Mouse (Mus musculus) spleen, embryonic (tissue): ENCODE measurements around the gene Clybl.

ENCODE experiments used
- CTCF ChIA-PET: fragments of 350-600 bp; sonication (Branson Sonifier 250); formaldehyde crosslinking; loops from one replicate; lab custom pipeline; 2022; lab: Charles Lee

The Clybl gene

GRCm38 (mm10) chr14:122300261-122300660 lies 118.8 kb downstream of the Clybl start:
- CTCF ChIA-PET, result no interaction called here

GRCm38 (mm10) chr14:122303821-122304220 lies 122.3 kb downstream of the Clybl start:
- CTCF ChIA-PET, result interaction anchor here (0.7 kb wide), 1 partner anchor 725 kb away, joined by 4 read pairs; no protein-coding TSS in a partner anchor

- CTCF ChIA-PET, result no interaction called here
These were observed 123.6 kb downstream of the Clybl start for GRCm38 (mm10) chr14:122305132-122305531.

DNA sequence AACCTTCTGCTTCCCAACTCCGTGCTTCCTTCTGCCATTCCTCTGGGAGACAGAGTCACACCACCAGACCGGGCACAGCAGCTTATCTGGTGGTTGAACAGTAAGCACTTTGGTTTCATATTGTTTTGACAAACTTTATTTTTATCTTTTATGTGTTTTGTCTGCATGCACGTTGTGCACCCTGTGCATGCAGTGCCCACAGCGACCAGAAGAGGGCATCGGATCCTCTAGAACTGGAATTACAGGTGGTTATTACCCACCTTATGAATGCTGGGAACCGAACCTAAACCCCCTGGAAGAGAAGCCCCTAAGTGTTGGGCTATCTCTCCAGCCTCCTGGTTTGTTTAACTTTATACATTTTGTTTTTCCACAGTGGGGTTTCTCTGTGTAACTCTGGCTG lies 130.9 kb downstream of the Clybl start:
- CTCF ChIA-PET, result no interaction called here

GRCm38 (mm10) chr14:122313328-122313727 lies 131.8 kb downstream of the Clybl start:
- CTCF ChIA-PET, result no interaction called here

DNA sequence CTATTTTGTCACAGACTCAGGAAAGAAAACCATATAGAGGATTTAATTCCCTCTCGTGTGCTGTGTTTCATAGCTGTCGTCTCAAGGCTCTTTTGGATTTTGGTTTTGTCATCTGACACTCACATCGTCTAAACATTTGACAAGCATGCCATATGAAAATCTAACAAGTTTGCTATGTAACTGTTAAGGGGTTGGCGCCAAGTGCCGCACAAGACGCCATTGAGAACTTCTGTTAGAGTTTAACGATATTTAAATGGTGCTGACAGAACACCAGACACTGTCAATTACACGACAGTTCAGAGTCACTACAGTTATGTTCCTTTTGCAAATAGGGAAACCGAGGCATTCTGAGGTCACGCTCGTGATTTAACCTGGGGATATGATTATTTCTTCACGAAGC lies 134.2 kb downstream of the Clybl start:
- CTCF ChIA-PET, result no interaction called here

DNA sequence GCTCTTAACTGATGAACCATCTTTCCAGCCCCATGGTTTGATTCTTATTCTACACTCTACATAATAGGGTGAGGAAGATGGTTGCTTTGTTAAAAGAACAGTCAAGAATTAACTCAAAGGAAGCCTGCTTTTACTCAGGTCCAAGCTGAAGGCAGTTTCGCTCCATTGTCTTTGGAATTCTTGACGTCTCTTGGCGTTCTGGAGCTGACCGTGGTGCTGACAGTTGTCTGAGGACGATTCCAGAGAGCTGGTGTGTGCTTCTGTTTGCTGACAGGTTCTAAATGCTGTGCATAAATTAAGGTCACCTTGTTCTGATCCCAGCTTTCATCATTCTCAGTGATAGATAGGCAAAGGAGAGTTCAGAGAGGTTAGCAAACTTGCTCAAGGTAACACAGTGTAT lies 140.6 kb downstream of the Clybl start:
- CTCF ChIA-PET, result no interaction called here

- CTCF ChIA-PET, result no interaction called here
These were observed 142.4 kb downstream of the Clybl start for GRCm38 (mm10) chr14:122323838-122324458.

- CTCF ChIA-PET, result no interaction called here
These were observed 148.6 kb downstream of the Clybl start for GRCm38 (mm10) chr14:122330136-122330535.

DNA sequence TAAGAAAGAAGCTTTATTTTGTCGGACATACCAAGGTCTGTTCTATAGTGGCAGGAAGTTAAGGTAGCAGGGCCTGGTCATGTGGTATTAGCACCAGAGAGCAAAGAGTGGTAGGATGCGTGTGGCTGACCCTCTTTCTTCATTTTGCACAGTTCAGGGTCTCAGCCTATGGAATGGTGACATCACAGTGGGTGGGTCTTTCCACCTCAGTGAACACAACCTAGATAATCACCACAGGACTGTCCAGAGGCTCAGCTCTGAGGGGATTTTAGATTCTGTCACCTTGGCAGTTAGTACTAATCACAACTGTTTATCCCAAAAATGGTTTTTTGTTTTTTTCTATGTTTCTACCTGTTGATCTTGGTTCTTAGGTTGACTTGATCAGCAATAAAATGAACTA lies 149.2 kb downstream of the Clybl start:
- CTCF ChIA-PET, result no interaction called here

- CTCF ChIA-PET, result no interaction called here
These were observed 150.3 kb downstream of the Clybl start for GRCm38 (mm10) chr14:122331635-122332460.

DNA sequence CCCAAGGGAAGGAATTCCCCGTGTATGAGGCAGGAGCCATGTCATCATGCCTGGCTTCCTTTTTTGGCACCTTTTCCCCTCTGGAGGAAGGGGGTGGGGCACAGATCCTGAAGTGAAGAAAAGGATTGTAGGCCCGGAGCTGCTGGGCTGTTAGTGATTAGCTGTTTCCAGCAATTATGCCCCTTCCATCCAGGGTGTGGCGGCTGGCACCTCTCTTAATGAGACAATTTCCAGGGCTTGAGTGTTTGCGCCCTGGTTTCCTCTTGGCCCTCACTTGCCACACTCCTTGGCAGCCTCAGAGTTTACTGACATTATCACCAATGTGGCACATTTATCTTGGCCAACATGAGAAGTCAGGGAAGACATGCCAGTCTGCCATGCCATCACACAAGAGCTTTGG lies 155.5 kb downstream of the Clybl start:
- CTCF ChIA-PET, result no interaction called here

DNA sequence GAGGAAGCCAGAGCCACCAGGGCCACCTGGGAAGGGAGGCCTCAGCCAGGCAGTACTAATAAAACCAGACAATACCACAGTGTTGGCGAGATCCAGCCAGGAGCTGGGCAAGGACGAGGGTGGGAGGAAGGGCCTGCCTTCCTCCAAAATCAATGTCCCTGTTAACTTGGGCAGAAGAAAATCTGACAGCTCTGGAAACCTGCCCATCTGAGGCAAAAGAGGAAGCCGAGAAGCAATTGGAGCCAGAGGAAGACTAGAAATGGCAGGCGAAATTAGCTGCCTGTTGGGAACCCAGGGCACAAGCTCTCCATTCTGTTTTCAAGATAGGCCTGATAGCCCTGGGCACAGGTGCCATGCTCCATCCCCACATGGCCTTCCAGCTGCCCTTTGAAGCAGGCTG lies 157.3 kb downstream of the Clybl start:
- CTCF ChIA-PET, result interaction anchor here (0.5 kb wide), 1 partner anchor 144 kb away, joined by 3 read pairs; no protein-coding TSS in a partner anchor

- CTCF ChIA-PET, result no interaction called here
These were observed 158.6 kb downstream of the Clybl start for GRCm38 (mm10) chr14:122340141-122340540.

GRCm38 (mm10) chr14:122341591-122342360 lies 160.3 kb downstream of the Clybl start:
- CTCF ChIA-PET, result interaction anchor here (0.7 kb wide), 1 partner anchor 27 kb away, joined by 13 read pairs; no protein-coding TSS in a partner anchor

- CTCF ChIA-PET, result no interaction called here
These were observed 163.0 kb downstream of the Clybl start for GRCm38 (mm10) chr14:122344272-122345224.

- CTCF ChIA-PET, result no interaction called here
These were observed 166.6 kb downstream of the Clybl start for GRCm38 (mm10) chr14:122348069-122348468.

DNA sequence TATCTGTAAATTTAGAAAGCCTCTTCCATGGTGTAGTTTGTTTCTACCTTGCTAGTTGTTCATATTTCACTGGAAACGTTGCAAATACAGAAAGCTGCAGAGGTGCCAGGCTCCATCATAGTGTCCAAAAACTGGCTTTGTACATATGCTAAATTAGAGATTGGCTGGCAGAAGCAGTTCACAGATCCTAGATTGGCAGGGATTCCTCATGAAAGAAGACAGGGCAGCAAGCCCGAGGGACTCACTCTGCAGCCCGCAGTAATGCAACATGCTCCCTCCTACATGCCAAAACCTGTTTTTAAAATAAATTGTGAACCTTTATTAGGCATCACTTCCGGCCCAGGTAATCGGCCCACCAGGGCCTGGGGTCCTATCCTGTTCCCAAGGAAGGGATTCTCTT lies 167.8 kb downstream of the Clybl start:
- CTCF ChIA-PET, result no interaction called here

- CTCF ChIA-PET, result no interaction called here
These were observed 168.3 kb downstream of the Clybl start for GRCm38 (mm10) chr14:122349761-122350160.

DNA sequence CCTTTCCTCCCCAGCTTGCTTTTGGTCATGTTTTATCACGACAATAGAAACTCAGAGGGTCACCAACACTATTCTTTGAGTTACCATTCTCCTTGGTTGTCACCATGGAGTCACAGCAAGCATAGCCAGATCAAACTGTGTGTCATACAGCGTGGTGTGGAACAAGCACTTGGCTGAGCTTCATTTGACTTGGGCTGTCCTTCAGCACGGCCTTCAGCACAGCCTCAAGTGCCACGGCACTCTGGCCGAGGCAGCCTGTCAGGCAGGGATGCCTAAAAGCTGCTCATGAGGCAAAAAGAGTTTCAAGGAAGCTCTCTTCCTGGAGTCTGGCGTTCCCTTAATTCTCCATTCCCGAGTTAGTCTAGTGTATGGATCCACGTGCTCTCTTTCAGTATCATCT lies 169.3 kb downstream of the Clybl start:
- CTCF ChIA-PET, result no interaction called here

DNA sequence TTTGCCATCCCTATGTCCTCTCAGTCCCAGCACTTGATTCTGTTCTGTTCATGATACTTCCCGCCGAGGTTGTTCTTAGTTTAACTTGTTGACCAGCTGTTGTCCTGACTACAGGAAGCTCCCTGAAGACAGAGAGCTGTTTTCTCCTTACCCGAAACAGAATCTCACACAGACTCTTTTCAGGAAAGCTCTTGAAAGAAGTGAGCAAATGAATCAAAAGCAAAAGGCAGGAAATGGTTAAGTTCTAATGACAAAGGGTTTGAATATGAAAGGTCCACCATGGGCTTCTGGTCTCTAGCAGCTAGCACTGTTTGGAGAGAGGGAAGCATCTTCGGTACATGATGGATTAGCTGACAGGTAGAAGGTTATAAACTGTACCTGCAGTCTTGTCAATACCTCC lies 175.8 kb downstream of the Clybl start:
- CTCF ChIA-PET, result no interaction called here
